Mouse (Mus musculus) bone marrow macrophage, adult 2 months (primary cell): Measurements from ENCODE around the gene Nmrk1. TPM values are rescaled to one million over a fixed set of nuclear protein-coding genes. Genes with fewer than 3 reads are reported as not detected.
A peak's percentile ranks its signal among the peaks of the same experiment; 100 is the strongest.

ENCODE experiments used
- H3K27ac ChIP-seq: 2 replicates; pipeline ENCODE4 v1.5.1; 2012; ENCODE audit warnings: low read depth, low read length; ENCODE audit not compliant: insufficient read depth
- H3K4me1 ChIP-seq: 2 replicates; pipeline ENCODE4 v1.6.1; 2012; ENCODE audit warnings: low read length; ENCODE audit not compliant: control insufficient read depth, insufficient read depth
- H3K4me3 ChIP-seq: 2 replicates; pipeline ENCODE4 v1.5.1; 2012; ENCODE audit warnings: mild to moderate bottlenecking, low read length, moderate library complexity; ENCODE audit not compliant: insufficient read depth
- CTCF ChIP-seq: IDR thresholded peaks from 2 replicates; pipeline ENCODE4 v1.5.1; 2012; ENCODE audit warnings: low read depth, mild to moderate bottlenecking, low read length, moderate library complexity
- POLR2A ChIP-seq: IDR thresholded peaks from 2 replicates; pipeline ENCODE4 v1.6.1; 2012; ENCODE audit warnings: mild to moderate bottlenecking, low read depth, low read length, borderline replicate concordance
- polyA plus RNA-seq: library from polyadenylated mRNA; stranded (reverse); fragments of >200 nt; gene quantifications from 2 replicates; pipeline ENCODE4 v1.2.4, GENCODE M21; 2012; ENCODE audit not compliant: missing spikeins, insufficient read depth, insufficient read length

Gene Nmrk1
- polyA plus RNA-seq, 1 experiment = 12.7 TPM

GRCm38 (mm10) chr19:18632231-18633185 is 758 bp downstream of the Nmrk1 start:
- H3K4me1 ChIP-seq = peaks cover 14% of the 10 kb centered on the region
- H3K4me3 ChIP-seq = peak overlapping the region; percentile 83
- H3K27ac ChIP-seq = no peak overlapping the region
- TF ChIP-seq POLR2A = no peak
- TF ChIP-seq CTCF = no peak

- no peak for TF ChIP-seq CTCF
- TF ChIP-seq POLR2A = no peak
- H3K4me1 ChIP-seq = peaks cover 8% of the 10 kb centered on the region
- no peak overlapping the region for H3K27ac ChIP-seq
- no peak overlapping the region for H3K4me3 ChIP-seq
Observed at GRCm38 (mm10) chr19:18637954-18638353, 6.2 kb downstream of the Nmrk1 start.

DNA sequence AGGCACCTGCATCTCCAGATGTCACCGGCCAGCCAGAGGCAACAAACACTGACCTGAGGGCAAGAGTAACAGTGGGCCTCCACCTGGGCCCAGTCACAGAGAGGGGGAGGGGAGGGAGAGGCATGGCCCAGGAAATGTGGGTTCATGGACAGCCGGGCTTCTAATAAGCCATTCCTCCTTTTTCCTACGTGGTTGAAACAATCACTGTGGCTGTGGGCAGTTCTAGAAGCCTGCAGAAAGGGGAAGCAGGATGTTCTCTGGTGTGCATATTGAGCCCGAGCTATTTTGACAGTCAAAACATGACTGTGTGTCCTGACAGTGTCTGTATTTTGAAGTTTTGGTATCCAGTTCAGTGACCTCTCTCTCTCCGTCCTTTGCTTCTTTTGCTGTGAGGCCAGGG is 7.2 kb downstream of the Nmrk1 start:
- Histone ChIP-seq H3K4me3 (no peak overlapping the region), H3K27ac (peak overlapping the region; percentile 33), H3K4me1 (peaks cover 8% of the 10 kb centered on the region)
- no peak for TF ChIP-seq POLR2A
- TF ChIP-seq CTCF = no peak

DNA sequence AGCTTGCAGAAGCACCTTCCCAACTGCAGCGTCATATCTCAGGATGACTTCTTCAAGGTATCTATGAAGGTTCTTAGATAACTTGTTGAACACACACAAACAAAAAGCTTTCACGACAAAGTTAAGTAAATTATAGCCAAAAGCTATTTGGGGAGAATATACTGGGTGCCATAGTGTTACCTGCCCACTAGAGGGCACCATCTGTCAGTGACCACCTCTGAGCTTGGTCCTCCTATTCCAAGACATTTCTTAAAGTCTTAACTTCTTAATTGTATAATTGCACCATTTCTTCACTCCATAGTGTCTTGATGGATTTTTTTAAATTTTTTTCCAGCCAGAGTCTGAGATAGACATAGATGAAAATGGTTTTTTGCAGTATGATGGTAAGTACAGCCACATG is 7.8 kb downstream of the Nmrk1 start:
- no peak for TF ChIP-seq CTCF
- TF ChIP-seq POLR2A = no peak
- H3K4me3 ChIP-seq = no peak overlapping the region
- H3K4me1 ChIP-seq = peaks cover 8% of the 10 kb centered on the region
- H3K27ac ChIP-seq = no peak overlapping the region; the same call in 1 of the 2 replicates

- H3K4me3 ChIP-seq = no peak overlapping the region
- peaks cover 10% of the 10 kb centered on the region for H3K4me1 ChIP-seq
- no peak overlapping the region for H3K27ac ChIP-seq
- TF ChIP-seq POLR2A (no peak), CTCF (no peak)
Observed at GRCm38 (mm10) chr19:18641001-18641400, 9.3 kb downstream of the Nmrk1 start.

DNA sequence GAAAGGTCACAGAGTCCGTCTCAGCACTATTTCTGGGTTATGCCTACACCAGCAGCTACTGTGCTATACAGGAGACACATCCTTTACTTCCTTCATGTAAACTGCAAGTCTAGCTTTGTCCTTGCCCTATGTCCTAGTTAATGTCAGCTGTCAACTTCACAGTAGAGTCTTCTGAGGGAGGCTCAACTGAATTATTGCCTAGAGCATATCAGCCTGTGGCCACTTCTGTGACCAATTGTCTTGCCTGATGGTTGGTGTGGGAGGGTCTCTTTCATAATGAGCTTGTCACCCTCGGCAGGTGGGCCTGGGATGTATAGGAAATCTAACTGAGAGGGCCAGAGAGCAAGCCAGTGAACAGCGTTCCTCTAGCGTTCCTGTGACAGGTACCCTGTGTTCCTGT is 11.7 kb downstream of the Nmrk1 start:
- H3K27ac ChIP-seq = no peak overlapping the region
- no peak for TF ChIP-seq POLR2A
- no peak for TF ChIP-seq CTCF
- peaks cover 23% of the 10 kb centered on the region for H3K4me1 ChIP-seq
- no peak overlapping the region for H3K4me3 ChIP-seq

DNA sequence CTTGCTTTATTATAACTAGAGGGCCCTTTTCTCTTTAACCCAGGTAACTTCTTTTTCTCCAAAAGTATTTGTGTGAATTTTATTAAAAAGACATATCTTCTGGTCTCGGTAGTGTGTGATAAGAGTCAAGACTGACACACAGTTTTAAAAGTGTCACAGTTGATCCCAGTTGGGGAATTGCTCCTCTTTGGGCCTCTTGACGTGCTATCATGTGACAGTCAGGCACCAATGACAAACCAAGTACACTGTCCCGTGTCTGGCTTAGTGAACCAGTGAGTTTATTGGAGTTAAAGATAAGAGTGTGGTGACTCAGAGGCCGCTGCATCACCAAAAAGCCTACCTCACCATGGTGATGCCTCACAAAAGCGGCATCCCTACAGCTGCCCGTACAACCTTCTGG is 12.3 kb downstream of the Nmrk1 start:
- Histone ChIP-seq H3K27ac (no peak overlapping the region), H3K4me1 (peaks cover 19% of the 10 kb centered on the region), H3K4me3 (no peak overlapping the region)
- TF ChIP-seq POLR2A = no peak
- no peak for TF ChIP-seq CTCF

DNA sequence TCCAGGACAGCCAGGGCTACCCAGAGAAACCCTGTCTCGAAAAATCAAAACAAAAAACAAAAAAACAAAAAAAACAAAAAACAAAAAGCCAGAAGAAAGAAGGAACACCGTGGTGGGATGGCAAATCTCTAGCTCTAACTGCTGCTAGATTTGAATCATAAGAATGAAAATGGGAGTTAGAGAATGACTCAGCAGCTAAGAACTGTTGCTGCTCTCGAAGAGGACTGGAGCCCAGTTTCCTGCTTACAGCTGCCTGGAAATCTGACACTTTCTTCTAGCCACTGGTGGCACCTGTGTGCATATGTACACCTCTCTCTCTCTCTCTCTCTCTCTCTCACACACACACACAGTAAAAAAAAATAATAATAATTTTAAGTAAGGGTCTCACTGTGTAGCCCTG is 14.6 kb downstream of the Nmrk1 start:
- Histone ChIP-seq H3K4me3 (no peak overlapping the region), H3K27ac (peak overlapping the region; percentile 77), H3K4me1 (peaks cover 15% of the 10 kb centered on the region)
- TF ChIP-seq POLR2A (no peak), CTCF (no peak)

- Histone ChIP-seq H3K4me3 (no peak overlapping the region), H3K4me1 (peaks cover 15% of the 10 kb centered on the region), H3K27ac (peak overlapping the region; percentile 77)
- no peak for TF ChIP-seq POLR2A
- TF ChIP-seq CTCF = no peak
Observed at GRCm38 (mm10) chr19:18646853-18647420, 15.2 kb downstream of the Nmrk1 start.

DNA sequence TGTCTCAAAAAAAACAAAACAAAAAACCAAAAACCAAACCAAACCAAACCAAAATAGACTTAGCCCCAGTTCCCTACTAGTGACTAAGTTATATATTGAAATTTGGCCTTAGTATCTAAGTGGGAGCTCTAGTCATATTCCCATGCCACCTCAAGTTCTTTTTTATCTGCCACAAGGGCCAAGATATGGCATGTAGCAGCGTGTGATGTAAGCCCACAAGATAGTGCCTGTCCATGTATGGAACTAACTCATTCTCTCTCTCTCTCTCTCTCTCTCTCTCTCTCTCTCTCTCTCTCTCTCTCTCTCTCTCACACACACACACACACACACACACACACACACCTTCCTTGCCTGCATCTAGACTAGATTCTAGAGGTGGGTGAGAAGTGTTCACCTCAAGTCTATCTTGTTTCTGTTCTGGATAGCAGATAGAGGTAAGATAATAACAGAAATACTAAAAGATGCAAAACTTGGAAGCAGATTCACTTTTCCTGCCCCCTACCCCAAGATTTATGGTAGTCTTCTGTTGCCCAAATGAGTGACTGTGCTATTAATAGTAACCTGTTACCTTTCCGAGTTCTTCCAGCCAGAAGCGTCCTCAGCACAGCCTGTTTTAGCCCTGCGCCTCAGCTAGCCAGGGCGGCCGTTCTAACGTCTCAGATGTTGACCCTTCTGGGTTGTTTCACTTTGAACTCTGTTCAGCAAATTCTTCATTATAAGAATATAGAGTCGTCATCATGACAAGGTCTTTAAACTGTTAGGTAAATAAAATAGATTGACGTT is 16.2 kb downstream of the Nmrk1 start:
- TF ChIP-seq CTCF (no peak), POLR2A (no peak)
- H3K27ac ChIP-seq = no peak overlapping the region
- peaks cover 19% of the 10 kb centered on the region for H3K4me1 ChIP-seq
- H3K4me3 ChIP-seq = no peak overlapping the region
